8 mouse cellular contexts compared by ENCODE assay signal in genomic region chr6:38531211-38531820, GRCm38 (mm10). TPM values are rescaled to one million over a fixed set of nuclear protein-coding genes. Genes with fewer than 3 reads are reported as not detected.
DNase-seq lines count a peak whose midpoint lies in the region; ATAC-seq and TF ChIP-seq lines count a peak whose summit lies in the region.

No protein-coding gene starts in this region.

- no peaks in the 10 kb centered on the region for H3K9me3 ChIP-seq in hindbrain, embryonic 10.5 days
- H3K9me3 ChIP-seq in hindbrain, embryonic 14.5 days (ENCODE audit: control insufficient read depth, low read length) = no peaks in the 10 kb centered on the region
- H3K9me3 ChIP-seq in CH12.LX (replicated peaks; ENCODE audit: low read length) = no peaks in the 10 kb centered on the region

- DNase-seq in hindbrain, embryonic 10.5 days (ENCODE audit: low spot score) = peak; percentile 31
- DNase-seq in hindbrain, embryonic 14.5 days (ENCODE audit: low spot score) = no peak
- peak; percentile 60 for DNase-seq in CH12.LX (ENCODE audit: extremely low read depth)
- peak; percentile 55 for DNase-seq in adrenal gland, postnatal 14 days
- peak; percentile 27 for DNase-seq in kidney, postnatal 10 days
- DNase-seq in splenic B cell, adult 2 months (ENCODE audit: low read depth, low spot score) = peak; percentile 58
- DNase-seq in ovary, postnatal 14 days (ENCODE audit: low spot score) = no peak
- no peak for DNase-seq in right cerebral cortex, postnatal 36 days (ENCODE audit: low spot score in 2 of 2)

- no peaks in the 10 kb centered on the region for H3K79me2 ChIP-seq in CH12.LX (replicated peaks; ENCODE audit: control insufficient read depth, extremely low read depth, insufficient read depth, poor library complexity, severe bottlenecking)

- no peak for ATAC-seq in hindbrain, embryonic 14.5 days (ENCODE audit: low FRiP score)

- H3K27me3 ChIP-seq in hindbrain, embryonic 10.5 days (ENCODE audit: insufficient read depth, poor library complexity, severe bottlenecking) = no peaks in the 10 kb centered on the region
- no peaks in the 10 kb centered on the region for H3K27me3 ChIP-seq in hindbrain, embryonic 14.5 days (ENCODE audit: control insufficient read depth, insufficient read depth, low read length)
- H3K27me3 ChIP-seq in CH12.LX (replicated peaks) = no peaks in the 10 kb centered on the region
- H3K27me3 ChIP-seq in splenic B cell, adult 2 months (ENCODE audit: control insufficient read depth, insufficient read depth, low read length, poor library complexity, severe bottlenecking) = no peaks in the 10 kb centered on the region

- H3K27ac ChIP-seq in hindbrain, embryonic 10.5 days = no peak overlapping the region
- H3K27ac ChIP-seq in hindbrain, embryonic 14.5 days = no peak overlapping the region
- peak overlapping the region; percentile 10; the same call in 1 of the 2 replicates for H3K27ac ChIP-seq in CH12.LX (ENCODE audit: insufficient read depth, low read depth)

- dilution Hi-C loops in CH12.LX (cut with MboI; ENCODE audit: extremely low pct_ligation_motif_present, extremely low pct_unique_long_range_greater_than_20kb, low sequenced_read_pairs) = no loop called here

- TF ChIP-seq POLR2A in CH12.LX (IDR thresholded peaks at IDR 0.05; ENCODE audit: low read depth, low read length) = no peak

- H3K36me3 ChIP-seq in hindbrain, embryonic 10.5 days = no peaks in the 10 kb centered on the region
- H3K36me3 ChIP-seq in hindbrain, embryonic 14.5 days (replicated peaks; ENCODE audit: control insufficient read depth, insufficient read depth) = no peaks in the 10 kb centered on the region
- no peaks in the 10 kb centered on the region for H3K36me3 ChIP-seq in CH12.LX (replicated peaks in 1 of 2; ENCODE audit: control insufficient read depth in 1 of 2, insufficient read depth in 1 of 2, low read length in 1 of 2)
- H3K36me3 ChIP-seq in splenic B cell, adult 2 months (ENCODE audit: control insufficient read depth, insufficient read depth, low read length, poor library complexity, severe bottlenecking) = no peaks in the 10 kb centered on the region

- WGBS in hindbrain, embryonic 10.5 days = 57% methylated on average over 5 of the region's 5 CpGs
- WGBS in hindbrain, embryonic 14.5 days = 66% methylated on average over 5 of the region's 5 CpGs

- peaks cover 19% of the 10 kb centered on the region for H3K4me1 ChIP-seq in hindbrain, embryonic 10.5 days (replicated peaks)
- peaks cover 10% of the 10 kb centered on the region; the same call in 1 of the 2 replicates for H3K4me1 ChIP-seq in hindbrain, embryonic 14.5 days (replicated peaks; ENCODE audit: control insufficient read depth, insufficient read depth, low read length)
- H3K4me1 ChIP-seq in CH12.LX (ENCODE audit: control insufficient read depth in 1 of 2, insufficient read depth in 2 of 2) = peaks cover 3 to 18% of the 10 kb centered on the region in 2 experiments; a peak in 3 of 4 replicates

- TF ChIP-seq EP300 in CH12.LX (IDR thresholded peaks at IDR 0.05; ENCODE audit: low read length) = no peak

- no peak overlapping the region for H3K4me2 ChIP-seq in hindbrain, embryonic 14.5 days (replicated peaks)
- 0 out of 2 replicates have a peak overlapping the region, but pooled peaks have one; percentile 26 for H3K4me2 ChIP-seq in CH12.LX (ENCODE audit: insufficient read depth, low read depth, poor library complexity, severe bottlenecking)

- in situ Hi-C loops in CH12.LX (cut with MboI; ENCODE audit: low pct_ligation_motif_present, low pct_unique_long_range_greater_than_20kb, low sequenced_read_pairs) = loop anchor here (25.0 kb wide), 1 partner anchor 369 kb away; no protein-coding TSS in a partner anchor

- peak; percentile 63 to 82 for TF ChIP-seq CTCF in CH12.LX (conservative IDR thresholded peaks at IDR 0.05 in 1 of 2, IDR thresholded peaks at IDR 0.05 in 1 of 2; ENCODE audit: low read depth in 2 of 2, low read length in 2 of 2)

- peak; percentile 79 for TF ChIP-seq RAD21 in CH12.LX (IDR thresholded peaks at IDR 0.05; ENCODE audit: low read depth, low read length)

- no peak overlapping the region for H3K9ac ChIP-seq in hindbrain, embryonic 14.5 days
- no peak overlapping the region for H3K9ac ChIP-seq in CH12.LX (ENCODE audit: insufficient read depth, low read depth)

- H3K4me3 ChIP-seq in hindbrain, embryonic 10.5 days = no peak overlapping the region
- H3K4me3 ChIP-seq in hindbrain, embryonic 14.5 days (replicated peaks; ENCODE audit: low read length) = no peak overlapping the region
- H3K4me3 ChIP-seq in CH12.LX (replicated peaks in 1 of 3; ENCODE audit: low read depth in 2 of 3, low read length in 2 of 3, poor library complexity in 1 of 3) = no peak overlapping the region

TF ChIP-seq in CH12.LX, 34 proteins besides CTCF, POLR2A, EP300 and RAD21:
- TF ChIP-seq JUN (IDR thresholded peaks at IDR 0.05; ENCODE audit: insufficient read depth, low read depth, low read length) (no peak), BHLHE40 (IDR thresholded peaks at IDR 0.05; ENCODE audit: low read depth, low read length) (no peak), NELFE (IDR thresholded peaks at IDR 0.05; ENCODE audit: low read depth, low read length) (peak; percentile 42; the same call in 1 of the 2 replicates), ELF1 (IDR thresholded peaks at IDR 0.05; ENCODE audit: low read depth, low read length) (peak; percentile 47), MYC (IDR thresholded peaks at IDR 0.05; ENCODE audit: low read depth, low read length) (0 out of 2 replicates have a peak, but pooled peaks have one; percentile 19), UBTF (IDR thresholded peaks at IDR 0.05; ENCODE audit: low read depth, low read length) (no peak), MAX (IDR thresholded peaks at IDR 0.05; ENCODE audit: low read length) (0 out of 2 replicates have a peak, but pooled peaks have one; percentile 21), NRF1 (IDR thresholded peaks at IDR 0.05; ENCODE audit: low read depth, low read length) (no peak), MAFK (IDR thresholded peaks at IDR 0.05; ENCODE audit: insufficient replicate concordance, low read length) (no peak), CHD1 (IDR thresholded peaks at IDR 0.05; ENCODE audit: low read depth, low read length) (no peak), ZC3H11A (IDR thresholded peaks at IDR 0.05; ENCODE audit: low read depth, low read length) (no peak), TCF12 (IDR thresholded peaks at IDR 0.05; ENCODE audit: low read depth, low read length) (no peak), HCFC1 (IDR thresholded peaks at IDR 0.05; ENCODE audit: low read depth, low read length) (no peak), USF1 (IDR thresholded peaks at IDR 0.05; ENCODE audit: low read depth, low read length) (no peak), GABPA (IDR thresholded peaks at IDR 0.05; ENCODE audit: insufficient replicate concordance, low read depth, low read length) (no peak), MEF2A (IDR thresholded peaks at IDR 0.05; ENCODE audit: borderline replicate concordance, low read depth, low read length) (peak; percentile 29; the same call in 1 of the 2 replicates), PAX5 (IDR thresholded peaks at IDR 0.05; ENCODE audit: low read length) (no peak), USF2 (conservative IDR thresholded peaks at IDR 0.05; ENCODE audit: low read depth, low read length) (no peak), MAZ (IDR thresholded peaks at IDR 0.05; ENCODE audit: low read depth, low read length) (0 out of 2 replicates have a peak, but pooled peaks have one; percentile 27), ZKSCAN1 (IDR thresholded peaks at IDR 0.05; ENCODE audit: borderline replicate concordance, low read depth, low read length) (no peak), SIN3A (IDR thresholded peaks at IDR 0.05; ENCODE audit: low read length) (no peak; the same call in 1 of the 2 replicates), E2F4 (IDR thresholded peaks at IDR 0.05; ENCODE audit: insufficient replicate concordance, low read depth, low read length) (no peak), RCOR1 (conservative IDR thresholded peaks at IDR 0.05; ENCODE audit: low read depth, low read length) (no peak), POLR2AphosphoS2 (IDR thresholded peaks at IDR 0.05; ENCODE audit: low read depth, low read length) (no peak), ETS1 (conservative IDR thresholded peaks at IDR 0.05; ENCODE audit: low read depth, low read length) (no peak), TBP (conservative IDR thresholded peaks at IDR 0.05; ENCODE audit: low read depth, low read length) (no peak), KAT2A (IDR thresholded peaks at IDR 0.05; ENCODE audit: insufficient replicate concordance, low read length) (no peak), IRF4 (IDR thresholded peaks at IDR 0.05; ENCODE audit: low read depth, low read length) (peak; percentile 57; the same call in 1 of the 2 replicates), MXI1 (IDR thresholded peaks at IDR 0.05; ENCODE audit: low read depth, low read length) (no peak), CHD2 (IDR thresholded peaks at IDR 0.05; ENCODE audit: low read length) (no peak), SMC3 (IDR thresholded peaks at IDR 0.05; ENCODE audit: low read depth, low read length) (peak; percentile 65), JUND (conservative IDR thresholded peaks at IDR 0.05; ENCODE audit: low read depth, low read length) (no peak), ZMIZ1 (IDR thresholded peaks at IDR 0.05; ENCODE audit: low read depth, low read length) (no peak), ZNF384 (IDR thresholded peaks at IDR 0.05; ENCODE audit: low read depth, low read length) (no peak)

RNA-seq across cellular contexts. Expression of gene Fmc1, which starts 2.0 kb away (rescaled TPM):
- polyA plus RNA-seq in hindbrain, embryonic 10.5 days (2016; fragmentation: Nextera tagmentation; extraction: Ambion mirVana) = 121 and 131 TPM in 2 replicates
- 195 and 213 TPM in 2 replicates for polyA plus RNA-seq in hindbrain, embryonic 14.5 days (2014; fragmentation: Nextera tagmentation; extraction: Ambion mirVana)
- total RNA-seq in CH12.LX (2012; rRNA removed) = 65.3 and 78.2 TPM in 2 replicates
- total RNA-seq in CH12.LX (2014; rRNA removed) = 45.2 and 47.3 TPM in 2 replicates
- 23.1 and 30.4 TPM in 2 replicates for polyA plus RNA-seq in CH12.LX (2012; ENCODE audit: insufficient read length, low read depth)
- 174 and 186 TPM in 2 replicates for total RNA-seq in adrenal gland, postnatal 14 days (2021)

RNA-seq across cellular contexts. Expression of gene Luc7l2, which starts 19.8 kb away (rescaled TPM):
- polyA plus RNA-seq in hindbrain, embryonic 10.5 days (2016; fragmentation: Nextera tagmentation; extraction: Ambion mirVana) = 32.7 and 36.5 TPM in 2 replicates
- polyA plus RNA-seq in hindbrain, embryonic 14.5 days (2014; fragmentation: Nextera tagmentation; extraction: Ambion mirVana) = 34.1 and 49.3 TPM in 2 replicates
- total RNA-seq in CH12.LX (2012; rRNA removed) = 62.0 and 62.5 TPM in 2 replicates
- 92.5 and 99.9 TPM in 2 replicates for total RNA-seq in CH12.LX (2014; rRNA removed)
- polyA plus RNA-seq in CH12.LX (2012; ENCODE audit: insufficient read length, low read depth) = 173 and 183 TPM in 2 replicates
- 154 and 173 TPM in 2 replicates for total RNA-seq in adrenal gland, postnatal 14 days (2021)

Comparison
In these comparisons a context has a peak if more than half of its experiments do, and no peak if none do; other contexts are left out.
1. DNase-seq: peak in hindbrain, embryonic 10.5 days (single experiment), CH12.LX (single experiment), adrenal gland, postnatal 14 days (single experiment), kidney, postnatal 10 days (single experiment) and splenic B cell, adult 2 months (single experiment); none in hindbrain, embryonic 14.5 days (single experiment), ovary, postnatal 14 days (single experiment) and right cerebral cortex, postnatal 36 days (0 of 2).